Mouse (Mus musculus) megakaryocyte, embryonic 14.5 days (primary cell): ENCODE results near the gene Pdcd4.

Experiments used
- FLI1 ChIP-seq: IDR thresholded peaks from 2 replicates; pipeline ENCODE4 v1.6.1; 2012; ENCODE audit warnings: low read length, inconsistent platforms, mixed read lengths
- GATA1 ChIP-seq: IDR thresholded peaks from 3 replicates; pipeline ENCODE4 v1.6.1; 2012; ENCODE audit warnings: mixed read lengths, low read length, inconsistent platforms, borderline replicate concordance

- no peak for TF ChIP-seq GATA1
- TF ChIP-seq FLI1 = no peak
Observed at GRCm38 (mm10) chr19:53852699-53853451, 39.2 kb upstream of the Pdcd4 start.
